Mouse (Mus musculus) frontal cortex, adult 2 months (tissue): ENCODE measurements around the gene Pdgfb. TPM values are rescaled to one million over a fixed set of nuclear protein-coding genes. Genes with fewer than 3 reads are reported as not detected.
A peak's percentile ranks its signal among the peaks of the same experiment; 100 is the strongest.

Experiments
- DNase-seq, 2 experiments: peaks; one replicate each; pipeline ENCODE4 v3.0.0; 2022; ENCODE audit warnings: low spot score in 1 of 2; ENCODE audit errors: extremely low spot score in 1 of 2
- polyA plus RNA-seq: library from polyadenylated mRNA; depleted of rRNA; stranded (reverse); fragments of >200 nt; gene quantifications from 2 replicates; pipeline ENCODE4 v1.2.3, GENCODE M21; 2012

Gene Pdgfb
- polyA plus RNA-seq, 1 experiment = 32.4 TPM

DNA sequence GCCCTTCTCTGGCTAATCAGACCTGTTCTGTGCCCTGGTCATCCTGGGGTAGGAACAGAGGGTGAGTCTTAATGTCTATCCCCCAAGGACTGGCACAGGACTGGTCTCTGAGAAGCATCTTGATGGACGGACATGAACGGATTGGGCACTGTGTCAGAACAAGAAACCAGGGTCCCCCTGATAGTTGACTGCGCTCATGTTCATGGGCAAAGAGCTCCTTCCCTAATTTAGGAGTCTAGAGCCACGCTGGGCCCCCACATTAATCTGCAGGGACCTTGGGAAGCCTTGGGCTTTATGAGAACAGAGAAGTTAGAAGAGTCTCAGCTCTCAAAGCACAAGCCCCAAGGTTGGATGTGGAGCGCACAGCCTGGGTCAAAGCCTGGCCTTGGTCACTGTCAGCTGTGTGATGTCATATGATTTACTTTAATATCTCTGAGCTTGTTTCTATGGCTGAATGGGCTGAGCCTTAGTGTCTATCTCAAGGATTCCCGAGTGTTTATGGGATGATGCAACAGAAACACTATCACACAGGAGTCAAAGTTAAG lies 20.6 kb upstream of the Pdgfb start:
- no peak for DNase-seq

DNA sequence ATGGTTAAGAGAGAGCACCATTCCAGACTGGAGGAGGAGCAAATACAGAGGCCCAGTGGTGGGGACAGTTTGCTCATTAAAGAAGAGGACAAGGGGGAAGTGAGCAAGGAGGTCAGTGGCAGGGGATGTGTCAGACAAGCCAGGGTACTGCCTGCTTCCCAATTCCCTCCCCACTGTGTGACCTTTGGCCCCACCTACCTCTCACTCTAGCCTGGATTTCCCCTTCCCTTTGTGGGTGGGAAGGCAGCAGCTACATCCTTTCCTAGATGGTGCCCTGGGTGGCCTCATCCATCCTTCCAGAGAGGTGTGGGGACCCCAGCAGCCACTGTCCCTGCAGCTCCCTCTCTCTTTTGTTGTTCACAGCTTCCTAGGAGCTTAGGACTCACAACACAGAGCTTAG lies 20.1 kb upstream of the Pdgfb start:
- DNase-seq = no peak

GRCm38 (mm10) chr15:80034366-80034765 lies 19.6 kb upstream of the Pdgfb start:
- no peak for DNase-seq

- DNase-seq = no peak
Observed at GRCm38 (mm10) chr15:80031133-80031532, 16.4 kb upstream of the Pdgfb start.

GRCm38 (mm10) chr15:80030399-80030798 lies 15.6 kb upstream of the Pdgfb start:
- no peak for DNase-seq

DNA sequence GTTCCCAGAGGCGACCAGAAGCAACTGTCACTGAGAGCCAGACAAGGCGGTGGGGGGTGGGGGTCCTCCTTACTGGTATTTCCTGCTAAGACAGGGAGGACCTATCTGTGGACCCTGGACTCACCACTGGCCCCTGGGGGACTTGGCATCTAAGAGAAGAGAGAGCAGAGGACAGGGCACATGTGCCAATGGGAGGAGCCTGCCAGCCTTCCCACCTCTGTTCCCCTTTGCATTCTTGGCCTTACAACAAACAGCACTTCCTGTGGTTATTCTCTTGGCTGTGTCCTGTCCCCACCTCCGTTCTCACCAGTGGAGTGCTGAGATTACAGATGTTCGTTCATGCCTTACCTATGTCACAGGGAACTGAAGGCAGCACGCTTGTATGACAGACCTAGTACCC lies 14.1 kb upstream of the Pdgfb start:
- no peak for DNase-seq

GRCm38 (mm10) chr15:80026689-80027353 lies 12.0 kb upstream of the Pdgfb start:
- no peak for DNase-seq

DNA sequence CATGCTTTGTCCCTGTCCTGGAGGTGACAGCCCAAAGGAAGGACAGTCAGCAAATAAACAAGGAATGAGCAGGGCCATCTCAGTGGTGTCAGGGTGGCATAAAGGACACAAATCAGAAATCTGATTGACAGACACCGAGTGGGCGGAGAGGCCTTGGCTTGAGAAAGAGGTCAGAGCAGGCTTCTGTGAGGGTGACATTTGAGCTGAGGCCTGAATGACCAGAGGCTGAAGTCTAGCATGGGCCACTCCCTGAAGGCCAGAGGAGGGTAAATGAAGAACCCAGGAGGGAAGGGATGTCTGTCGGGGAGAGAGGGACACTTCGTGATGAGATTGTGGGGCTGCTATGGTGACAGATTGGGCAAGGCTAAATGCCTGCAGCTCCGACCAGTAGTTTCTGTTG lies 11.3 kb upstream of the Pdgfb start:
- no peak for DNase-seq

DNA sequence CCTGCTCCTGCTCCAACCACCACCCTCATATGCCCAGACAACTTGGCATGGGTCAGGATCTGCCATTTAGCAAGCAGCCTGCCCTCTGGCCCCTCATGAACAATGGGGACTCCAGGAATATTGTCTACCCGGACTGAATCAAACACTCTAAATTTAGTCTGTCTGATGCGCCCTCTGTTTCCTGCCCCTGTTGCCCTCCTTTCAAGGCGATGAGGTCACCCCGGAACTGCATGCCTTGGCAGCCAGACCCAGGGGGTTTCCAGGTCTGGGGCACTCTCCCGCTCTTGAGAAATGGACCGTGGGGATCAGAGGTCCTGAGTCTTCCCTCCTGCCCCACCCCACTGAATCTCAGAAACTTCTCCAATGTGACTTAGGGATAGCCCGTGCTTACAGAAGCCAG lies 10.8 kb upstream of the Pdgfb start:
- no peak for DNase-seq

DNA sequence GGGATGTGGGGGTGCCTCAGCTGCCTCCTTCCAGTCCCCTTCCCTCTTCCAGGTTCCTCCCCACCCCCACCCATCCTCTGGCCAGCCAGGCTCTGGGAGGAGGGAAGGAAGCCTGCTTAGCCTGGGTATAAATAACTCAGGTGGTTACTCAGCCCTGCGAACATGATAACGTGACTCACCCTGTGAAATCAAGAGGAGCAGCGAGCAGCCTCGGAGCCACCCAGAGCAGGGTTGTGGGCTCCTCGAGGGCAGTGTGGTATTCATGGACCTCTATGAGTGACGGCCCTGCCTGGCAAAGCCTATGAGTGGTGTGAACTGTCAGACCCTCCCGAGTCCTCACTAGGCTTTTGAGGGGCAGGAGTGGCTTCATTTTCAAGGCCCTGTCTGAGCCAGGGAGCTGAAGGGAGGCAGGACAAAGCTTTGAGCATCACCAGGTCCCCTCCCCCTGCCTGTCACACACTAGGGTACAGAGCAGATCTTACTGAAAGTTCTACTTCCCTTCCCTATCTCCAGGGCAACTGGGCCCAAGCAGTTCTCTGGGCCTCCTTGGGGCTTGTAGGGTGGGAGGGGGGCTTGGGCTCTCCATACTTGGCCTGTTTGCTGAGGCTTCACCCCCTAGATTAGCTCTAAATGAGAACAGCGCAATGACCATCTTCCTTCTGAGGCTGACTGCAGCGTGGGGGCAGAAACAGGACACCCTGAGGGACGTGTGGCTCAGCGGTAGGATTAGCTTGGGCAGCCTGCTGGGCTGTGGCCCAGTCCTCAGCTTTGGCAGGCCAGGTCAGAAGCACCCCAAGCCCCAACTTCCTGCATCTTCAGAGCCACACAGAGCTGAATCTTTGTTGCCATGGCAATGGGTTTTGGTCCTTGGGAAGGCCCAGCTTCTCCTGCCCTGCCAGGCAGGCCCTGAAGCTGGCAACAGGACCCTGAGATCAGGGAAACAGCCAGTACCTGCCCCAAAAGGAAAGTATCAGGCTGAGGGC lies 9.8 kb upstream of the Pdgfb start:
- DNase-seq = peak; percentile 51 to 69

DNA sequence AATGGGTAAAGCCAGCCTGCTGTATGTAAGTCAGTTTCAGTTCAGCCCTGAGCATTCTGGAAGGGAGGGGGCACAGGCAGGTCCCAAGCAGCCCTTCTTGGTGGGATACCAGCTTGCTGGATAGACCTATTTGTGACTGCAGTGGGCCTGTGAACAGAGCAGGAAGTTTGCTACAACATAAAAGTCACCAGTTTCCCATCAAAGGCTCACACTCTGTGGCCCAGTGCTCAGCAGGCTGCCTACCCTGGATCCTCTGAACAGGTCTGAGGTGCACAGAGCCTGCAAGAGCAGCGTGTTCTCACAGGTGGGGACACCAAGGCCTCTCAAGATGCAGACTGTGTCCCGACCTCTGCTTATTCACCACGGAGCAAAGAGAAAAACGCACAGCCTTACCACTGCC lies 5.7 kb upstream of the Pdgfb start:
- no peak for DNase-seq

- no peak for DNase-seq
Observed at GRCm38 (mm10) chr15:80019625-80020024, 4.8 kb upstream of the Pdgfb start.

- peak in 1 of 2 experiments; percentile 70 for DNase-seq
Observed at GRCm38 (mm10) chr15:80019220-80019619, 4.4 kb upstream of the Pdgfb start.

GRCm38 (mm10) chr15:80016563-80017301 lies 2.0 kb upstream of the Pdgfb start:
- DNase-seq = no peak

GRCm38 (mm10) chr15:80015211-80015952 lies 605 bp upstream of the Pdgfb start:
- DNase-seq = peak; percentile 67 to 80

GRCm38 (mm10) chr15:80014031-80014320 lies 801 bp downstream of the Pdgfb start:
- no peak for DNase-seq

DNA sequence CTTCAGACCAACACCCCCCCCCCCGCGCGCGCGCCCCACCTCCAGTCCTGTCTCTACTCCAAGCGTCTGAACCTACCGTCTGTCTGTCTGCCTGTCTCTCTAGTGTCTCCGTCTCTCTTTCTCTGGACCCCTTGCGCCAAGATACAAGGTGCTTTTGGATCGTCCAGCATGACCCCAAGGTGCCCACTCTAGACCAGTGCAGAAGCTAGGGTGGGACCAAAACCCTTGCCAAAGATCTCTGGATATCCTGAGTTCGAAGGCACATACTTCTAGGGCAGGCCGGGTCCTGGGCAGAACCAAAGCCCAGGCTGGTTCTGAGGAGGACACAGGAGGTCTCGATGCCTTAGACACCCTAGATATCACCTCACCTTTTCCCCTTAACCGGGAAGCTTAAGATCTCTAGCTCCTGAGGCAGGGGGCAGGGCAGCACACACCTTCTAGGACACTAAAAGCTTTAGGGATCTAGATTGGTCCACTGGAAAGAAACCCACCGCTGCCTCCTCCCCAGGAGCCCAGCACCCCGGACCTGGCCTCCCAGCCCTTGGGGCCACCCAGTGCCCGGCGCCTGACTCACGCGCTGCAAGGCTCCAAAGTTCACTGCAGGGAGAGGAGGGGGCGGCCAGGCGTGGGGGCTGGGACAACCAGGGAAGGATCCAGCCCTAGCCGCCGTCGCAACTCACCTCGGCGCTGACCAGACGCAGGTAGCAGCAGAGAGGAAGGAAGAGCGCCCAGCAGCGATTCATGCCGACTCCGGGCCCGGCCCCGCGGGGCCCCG lies 1.3 kb downstream of the Pdgfb start:
- no peak for DNase-seq

- DNase-seq = peak; percentile 46 to 77
Observed at GRCm38 (mm10) chr15:80012527-80013201, 2.1 kb downstream of the Pdgfb start.
